Mouse (Mus musculus): ENCODE measurements around the gene Hapln3. TPM values are rescaled to one million over a fixed set of nuclear protein-coding genes. Genes with fewer than 3 reads are reported as not detected.

Hapln3 gene
- polyA plus RNA-seq (2012; fragmentation: generic; extraction: Trizol): 0.10 TPM

GRCm38 (mm10) chr7:79130843-79131444 is at the start of gene Hapln3:
Gene Hapln3 (minus strand): TSS chr7:79131018.
- no peaks in the 10 kb centered on the region for H3K79me2 ChIP-seq (ENCODE audit: control insufficient read depth, insufficient read depth)
- H3K36me3 ChIP-seq (ENCODE audit: control insufficient read depth, insufficient read depth): peaks cover 6% of the 10 kb centered on the region
- no peaks in the 10 kb centered on the region for H3K27me3 ChIP-seq (ENCODE audit: control insufficient read depth, insufficient read depth, insufficient read length)
- no peak within 1 kb of the TSS for H3ac ChIP-seq (ENCODE audit: control insufficient read depth, insufficient read length)
- H3K4me3 ChIP-seq: no peak within 1 kb of the TSS
- no peak within 1 kb of the TSS for H3K4me2 ChIP-seq (ENCODE audit: low read depth)
- TF ChIP-seq CEBPB (IDR thresholded peaks at IDR 0.05; ENCODE audit: insufficient read depth, poor library complexity, severe bottlenecking) (no peak), MYOG (IDR thresholded peaks at IDR 0.05; ENCODE audit: control insufficient read depth in 1 of 3, insufficient read depth in 1 of 3, insufficient read length in 2 of 3, low read depth in 2 of 3) (no peak), E2F4 (IDR thresholded peaks at IDR 0.05; ENCODE audit: insufficient read depth) (no peak), TCF3 (IDR thresholded peaks at IDR 0.05; ENCODE audit: insufficient read length, low read depth) (no peak), USF1 (IDR thresholded peaks at IDR 0.05; ENCODE audit: low read depth) (no peak), SRF (IDR thresholded peaks at IDR 0.05; ENCODE audit: control insufficient read depth, insufficient read length, low read depth) (no peak), POLR2AphosphoS2 (IDR thresholded peaks at IDR 0.05; ENCODE audit: insufficient read length, low read depth) (no peak), TCF12 (IDR thresholded peaks at IDR 0.05; ENCODE audit: insufficient read depth, poor library complexity, severe bottlenecking) (no peak)

- TF ChIP-seq POLR2AphosphoS2 (IDR thresholded peaks at IDR 0.05; ENCODE audit: insufficient read length, low read depth): no peak
- no peak for TF ChIP-seq MAX (IDR thresholded peaks at IDR 0.05; ENCODE audit: low read depth)
- no peak for TF ChIP-seq MYOD1 (IDR thresholded peaks at IDR 0.05; ENCODE audit: control insufficient read depth in 1 of 3, insufficient read length in 2 of 3, low read depth in 2 of 3)
- no peak for TF ChIP-seq E2F4 (IDR thresholded peaks at IDR 0.05; ENCODE audit: insufficient read depth)
- no peak for TF ChIP-seq TCF3 (IDR thresholded peaks at IDR 0.05; ENCODE audit: insufficient read length, low read depth)
- TF ChIP-seq USF1 (IDR thresholded peaks at IDR 0.05; ENCODE audit: low read depth): no peak
- no peak for TF ChIP-seq REST (IDR thresholded peaks at IDR 0.05; ENCODE audit: insufficient read depth, insufficient read length)
- TF ChIP-seq MYOG (IDR thresholded peaks at IDR 0.05; ENCODE audit: control insufficient read depth in 1 of 3, insufficient read depth in 1 of 3, insufficient read length in 2 of 3, low read depth in 2 of 3): no peak
- no peak for TF ChIP-seq SRF (IDR thresholded peaks at IDR 0.05; ENCODE audit: control insufficient read depth, insufficient read length, low read depth)
- TF ChIP-seq TCF12 (IDR thresholded peaks at IDR 0.05; ENCODE audit: insufficient read depth, poor library complexity, severe bottlenecking): no peak
- TF ChIP-seq CEBPB (IDR thresholded peaks at IDR 0.05; ENCODE audit: insufficient read depth, poor library complexity, severe bottlenecking): no peak
- no peak for TF ChIP-seq POLR2A (IDR thresholded peaks at IDR 0.05; ENCODE audit: insufficient read length, low read depth)
- no peak overlapping the region for H3K4me3 ChIP-seq
- H3K27me3 ChIP-seq (ENCODE audit: control insufficient read depth, insufficient read depth, insufficient read length): peaks cover 4% of the 10 kb centered on the region
- H3K4me2 ChIP-seq (ENCODE audit: low read depth): no peak overlapping the region
- no peak overlapping the region for H3ac ChIP-seq (ENCODE audit: control insufficient read depth, insufficient read length)
- H3K36me3 ChIP-seq (ENCODE audit: control insufficient read depth, insufficient read depth): no peaks in the 10 kb centered on the region
- H3K79me2 ChIP-seq (ENCODE audit: control insufficient read depth, insufficient read depth): no peaks in the 10 kb centered on the region
Measured at GRCm38 (mm10) chr7:79173800-79174199, 43.0 kb upstream of the Hapln3 start.

GRCm38 (mm10) chr7:79171782-79172181 is 41.0 kb upstream of the Hapln3 start:
- Histone ChIP-seq H3ac (ENCODE audit: control insufficient read depth, insufficient read length) (no peak overlapping the region), H3K27me3 (ENCODE audit: control insufficient read depth, insufficient read depth, insufficient read length) (peaks cover 4% of the 10 kb centered on the region), H3K4me3 (no peak overlapping the region), H3K79me2 (ENCODE audit: control insufficient read depth, insufficient read depth) (no peaks in the 10 kb centered on the region), H3K4me2 (ENCODE audit: low read depth) (no peak overlapping the region), H3K36me3 (ENCODE audit: control insufficient read depth, insufficient read depth) (no peaks in the 10 kb centered on the region)
- TF ChIP-seq CEBPB (IDR thresholded peaks at IDR 0.05; ENCODE audit: insufficient read depth, poor library complexity, severe bottlenecking) (no peak), MYOG (IDR thresholded peaks at IDR 0.05; ENCODE audit: control insufficient read depth in 1 of 3, insufficient read depth in 1 of 3, insufficient read length in 2 of 3, low read depth in 2 of 3) (no peak), USF1 (IDR thresholded peaks at IDR 0.05; ENCODE audit: low read depth) (no peak), E2F4 (IDR thresholded peaks at IDR 0.05; ENCODE audit: insufficient read depth) (no peak), TCF3 (IDR thresholded peaks at IDR 0.05; ENCODE audit: insufficient read length, low read depth) (no peak), POLR2AphosphoS2 (IDR thresholded peaks at IDR 0.05; ENCODE audit: insufficient read length, low read depth) (no peak), REST (IDR thresholded peaks at IDR 0.05; ENCODE audit: insufficient read depth, insufficient read length) (no peak), SRF (IDR thresholded peaks at IDR 0.05; ENCODE audit: control insufficient read depth, insufficient read length, low read depth) (no peak), TCF12 (IDR thresholded peaks at IDR 0.05; ENCODE audit: insufficient read depth, poor library complexity, severe bottlenecking) (no peak)

GRCm38 (mm10) chr7:79167006-79167562 is 36.3 kb upstream of the Hapln3 start:
- Histone ChIP-seq H3K4me3 (no peak overlapping the region), H3K27me3 (ENCODE audit: control insufficient read depth, insufficient read depth, insufficient read length) (no peaks in the 10 kb centered on the region), H3K36me3 (ENCODE audit: control insufficient read depth, insufficient read depth) (no peaks in the 10 kb centered on the region), H3ac (ENCODE audit: control insufficient read depth, insufficient read length) (no peak overlapping the region), H3K79me2 (ENCODE audit: control insufficient read depth, insufficient read depth) (no peaks in the 10 kb centered on the region), H3K4me2 (ENCODE audit: low read depth) (no peak overlapping the region)
- TF ChIP-seq USF1 (IDR thresholded peaks at IDR 0.05; ENCODE audit: low read depth) (no peak), MAX (IDR thresholded peaks at IDR 0.05; ENCODE audit: low read depth) (no peak), REST (IDR thresholded peaks at IDR 0.05; ENCODE audit: insufficient read depth, insufficient read length) (no peak), POLR2A (IDR thresholded peaks at IDR 0.05; ENCODE audit: insufficient read length, low read depth) (no peak), POLR2AphosphoS2 (IDR thresholded peaks at IDR 0.05; ENCODE audit: insufficient read length, low read depth) (no peak), MYOD1 (IDR thresholded peaks at IDR 0.05; ENCODE audit: control insufficient read depth in 1 of 3, insufficient read length in 2 of 3, low read depth in 2 of 3) (no peak), CEBPB (IDR thresholded peaks at IDR 0.05; ENCODE audit: insufficient read depth, poor library complexity, severe bottlenecking) (no peak), TCF12 (IDR thresholded peaks at IDR 0.05; ENCODE audit: insufficient read depth, poor library complexity, severe bottlenecking) (no peak), E2F4 (IDR thresholded peaks at IDR 0.05; ENCODE audit: insufficient read depth) (no peak), MYOG (IDR thresholded peaks at IDR 0.05; ENCODE audit: control insufficient read depth in 1 of 3, insufficient read depth in 1 of 3, insufficient read length in 2 of 3, low read depth in 2 of 3) (no peak), TCF3 (IDR thresholded peaks at IDR 0.05; ENCODE audit: insufficient read length, low read depth) (no peak), SRF (IDR thresholded peaks at IDR 0.05; ENCODE audit: control insufficient read depth, insufficient read length, low read depth) (no peak)

All from myocyte (in vitro differentiated cells).